Mouse (Mus musculus) liver, embryonic 14.5 days (tissue): ENCODE results near the gene Micall2. TPM values are rescaled to one million over a fixed set of nuclear protein-coding genes. Genes with fewer than 3 reads are reported as not detected.

ENCODE experiments used
- ATAC-seq: fragments of 200-750 bp; cut with Nextera tagmentation; 2 replicates; pipeline ENCODE4 v1.8.0; 2017; ENCODE audit warnings: moderate number of reproducible peaks, mild to moderate bottlenecking, moderate library complexity; ENCODE audit not compliant: insufficient read depth
- DNase-seq, 3 experiments: peaks; one replicate each; pipeline ENCODE4 v3.0.0-alpha.2; 2012 to 2013; ENCODE audit warnings: low read depth in 3 of 3, low spot score in 3 of 3
- H3K27ac ChIP-seq: fragments of 300-500 bp; sonication (generic); 2 replicates; pipeline ENCODE4 v1.5.1; 2014; ENCODE audit warnings: moderate library complexity, mild to moderate bottlenecking, control low read depth, inconsistent platforms
- H3K27me3 ChIP-seq: fragments of 300-500 bp; sonication (generic); 2 replicates; pipeline ENCODE4 v1.6.1; 2014; ENCODE audit warnings: mild to moderate bottlenecking, low read length, moderate library complexity; ENCODE audit not compliant: control insufficient read depth, insufficient read depth
- H3K36me3 ChIP-seq: fragments of 300-500 bp; sonication (generic); replicated peaks from 2 replicates; pipeline ENCODE4 v1.6.1; 2014; ENCODE audit warnings: low read depth; ENCODE audit not compliant: control insufficient read depth, insufficient read depth
- H3K4me1 ChIP-seq, 2 experiments: fragments of 200-500 bp in 1 of 2; fragments of 300-500 bp in 1 of 2; sonication (generic) in 1 of 2; replicated peaks; 2 replicates each; pipeline ENCODE4 v1.6.1; 2012 to 2014; ENCODE audit warnings: antibody characterized with exemption in 1 of 2, inconsistent platforms in 1 of 2, low read length in 1 of 2; ENCODE audit not compliant: control insufficient read depth in 2 of 2, insufficient read depth in 2 of 2
- H3K4me2 ChIP-seq: fragments of 300-500 bp; sonication (generic); 2 replicates; pipeline ENCODE4 v1.6.1; 2014; ENCODE audit warnings: low read depth, mild to moderate bottlenecking, control low read depth, moderate library complexity
- H3K4me3 ChIP-seq, 2 experiments: fragments of 200-500 bp in 1 of 2; fragments of 300-500 bp in 1 of 2; sonication (generic) in 1 of 2; 2 replicates each; pipeline ENCODE4 v1.5.1; 2012 to 2014; ENCODE audit warnings: low read depth in 2 of 2, low read length in 2 of 2, mild to moderate bottlenecking in 2 of 2, control low read depth in 1 of 2, inconsistent platforms in 1 of 2, moderate library complexity in 1 of 2; ENCODE audit not compliant: insufficient read depth in 1 of 2
- H3K9ac ChIP-seq: fragments of 300-500 bp; sonication (generic); replicated peaks from 2 replicates; pipeline ENCODE4 v1.6.1; 2014; ENCODE audit warnings: mild to moderate bottlenecking, control low read depth, moderate library complexity
- H3K9me3 ChIP-seq: fragments of 300-500 bp; sonication (generic); 2 replicates; pipeline ENCODE4 v1.6.1; 2016; ENCODE audit warnings: low read length, mixed read lengths; ENCODE audit not compliant: control insufficient read depth
- CTCF ChIP-seq: IDR thresholded peaks from 2 replicates; pipeline ENCODE4 v1.5.1; 2016; ENCODE audit warnings: antibody characterized with exemption, low read depth, control low read depth
- EP300 ChIP-seq: IDR thresholded peaks from 2 replicates; pipeline ENCODE4 v1.6.1; 2016; ENCODE audit warnings: antibody characterized with exemption, low read depth
- WGBS: fragments of 180-500 bp; shearing (Covaris S2); extraction: QIAGEN DNeasy Blood & Tissue Kit; methylation state at CpG from one replicate; pipeline ENCODE4 v1.1.7; 2014; ENCODE audit not compliant: insufficient replicate concordance; 5-methylcytosine and 5-hydroxymethylcytosine counted together
- polyA plus RNA-seq, 2 experiments: library from polyadenylated mRNA; depleted of rRNA in 1 of 2; stranded (reverse) in 1 of 2; unstranded in 1 of 2; fragments of >200 nt; fragmentation: Nextera tagmentation in 1 of 2; extraction: Ambion mirVana in 1 of 2; gene quantifications; 2 replicates each; pipeline versions ENCODE4 v1.2.1 to v1.2.3; 2012 to 2014

Micall2 gene
- polyA plus RNA-seq (2012; rRNA removed), result 8.3 and 8.4 TPM in 2 replicates
- polyA plus RNA-seq (2014; fragmentation: Nextera tagmentation; extraction: Ambion mirVana), result 10.3 and 14.4 TPM in 2 replicates

DNA sequence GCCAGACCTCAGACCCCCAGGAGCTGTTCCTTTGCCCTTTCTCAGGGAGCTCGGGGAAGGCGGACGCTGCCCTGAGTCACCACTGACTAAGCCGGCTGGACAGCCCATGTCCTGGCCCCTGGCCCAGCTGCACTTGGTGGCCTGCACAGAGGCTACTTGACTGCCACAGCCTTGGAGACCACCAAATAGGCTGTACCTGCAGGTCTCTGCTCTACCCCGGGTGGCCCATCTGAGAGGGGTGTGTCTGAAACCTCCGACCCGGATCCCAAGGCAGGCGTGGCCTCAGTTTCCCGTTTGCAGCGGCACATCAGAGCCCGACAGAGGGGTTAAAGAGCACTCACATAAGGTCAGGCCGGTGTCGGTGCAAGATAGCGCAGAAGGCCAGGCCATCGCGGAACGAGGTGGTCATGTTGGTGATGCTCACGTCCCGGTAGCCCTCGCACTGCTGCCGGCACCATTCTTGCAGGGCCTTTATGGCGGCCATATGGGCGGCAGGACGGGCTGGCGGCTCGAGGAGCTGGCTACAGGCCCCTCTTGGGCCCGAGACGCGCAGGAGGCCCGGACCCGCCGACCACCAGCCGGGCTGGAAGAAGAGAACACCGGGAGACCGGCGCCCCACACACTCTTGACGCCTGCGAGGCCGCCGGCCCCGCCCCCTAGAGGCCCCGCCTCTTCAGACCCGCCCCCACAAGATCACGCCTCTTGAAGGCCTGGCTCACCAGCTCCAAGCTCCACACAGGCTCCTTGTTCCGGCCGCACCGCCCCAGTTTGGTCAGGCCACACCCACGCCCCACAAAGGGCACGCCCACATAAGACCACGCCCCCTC, at the start of gene Micall2:
Gene Micall2, minus strand, starts transcription at position 660 of the 827 bp plus-strand sequence.
- no peaks in the 10 kb centered on the region for H3K27me3 ChIP-seq
- H3K4me1 ChIP-seq, result peaks cover 57 to 69% of the 10 kb centered on the region in 2 experiments
- H3K27ac ChIP-seq, result peak within 1 kb of the TSS; percentile 98
- TF ChIP-seq CTCF (no peak), EP300 (no peak)
- WGBS, result 2% methylated on average over 50 of the region's 50 CpGs
- peak within 1 kb of the TSS; percentile 96 for H3K4me2 ChIP-seq
- H3K36me3 ChIP-seq, result no peaks in the 10 kb centered on the region; the same call in 1 of the 2 replicates
- ATAC-seq (peak; percentile 76), DNase-seq (peak; percentile 98 to 99 (median 98))
- peak within 1 kb of the TSS; percentile 84 for H3K9ac ChIP-seq
- peak within 1 kb of the TSS; percentile 59 to 85 for H3K4me3 ChIP-seq
- H3K9me3 ChIP-seq, result no peaks in the 10 kb centered on the region

DNA sequence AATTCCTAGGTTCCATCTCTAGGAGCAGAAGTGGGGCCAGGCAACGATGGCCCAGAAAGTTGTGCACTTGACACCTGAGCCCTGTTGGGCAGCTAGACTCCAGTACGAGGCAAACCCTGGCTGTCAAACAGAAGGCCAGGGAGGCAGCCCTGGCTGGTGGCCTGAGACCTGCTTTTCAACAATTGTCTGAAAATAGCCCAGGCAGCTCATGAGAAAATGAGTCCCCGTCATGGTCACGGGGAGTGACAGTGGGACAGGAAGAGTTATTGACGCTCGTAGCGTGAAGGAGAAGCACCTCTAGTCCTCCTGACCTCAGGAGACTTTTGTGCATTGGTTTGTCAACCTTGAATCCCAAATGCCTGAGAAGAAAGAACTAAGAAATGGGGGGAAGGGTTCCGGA, 45.3 kb upstream of the Micall2 start:
- no peaks in the 10 kb centered on the region for H3K4me1 ChIP-seq
- no peaks in the 10 kb centered on the region for H3K27me3 ChIP-seq
- 76% methylated on average over 8 of the region's 8 CpGs for WGBS
- no peaks in the 10 kb centered on the region for H3K9me3 ChIP-seq
- H3K9ac ChIP-seq, result no peak overlapping the region
- DNase-seq (no peak), ATAC-seq (no peak)
- no peak overlapping the region for H3K27ac ChIP-seq
- TF ChIP-seq EP300 (no peak), CTCF (no peak)
- no peak overlapping the region for H3K4me3 ChIP-seq
- no peak overlapping the region for H3K4me2 ChIP-seq
- H3K36me3 ChIP-seq, result no peaks in the 10 kb centered on the region

DNA sequence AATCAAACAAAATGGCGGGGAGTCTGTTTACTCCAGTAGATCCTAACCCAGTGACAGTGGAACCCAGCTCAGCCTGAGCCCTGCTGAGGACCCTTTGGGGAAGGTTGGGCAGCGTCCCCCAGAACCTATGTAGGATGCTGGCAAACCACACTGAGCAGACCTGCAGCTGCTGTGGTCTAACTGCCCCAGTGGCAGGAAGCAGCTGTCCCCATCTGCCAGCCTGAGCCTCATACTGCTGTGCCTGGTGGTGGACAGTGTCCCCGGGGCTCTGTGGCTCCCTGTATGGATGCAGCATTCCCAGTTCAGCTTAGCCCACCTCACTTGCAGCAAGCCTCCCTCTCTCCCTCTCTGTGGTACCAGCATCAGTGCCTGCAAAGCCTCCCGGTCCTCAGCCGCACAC, 40.8 kb upstream of the Micall2 start:
- no peaks in the 10 kb centered on the region for H3K9me3 ChIP-seq
- H3K27ac ChIP-seq, result no peak overlapping the region
- no peak overlapping the region for H3K4me2 ChIP-seq
- no peak for TF ChIP-seq CTCF
- 0 out of 2 replicates have a peak, but pooled peaks have one; percentile 25 for TF ChIP-seq EP300
- no peak for ATAC-seq
- WGBS, result 40% methylated on average over 5 of the region's 5 CpGs
- H3K4me1 ChIP-seq, result peaks cover 0 to 3% of the 10 kb centered on the region in 2 experiments; a peak in 1 of 4 replicates
- H3K4me3 ChIP-seq, result no peak overlapping the region
- no peaks in the 10 kb centered on the region for H3K27me3 ChIP-seq
- H3K9ac ChIP-seq, result no peak overlapping the region
- no peak for DNase-seq
- peaks cover 4% of the 10 kb centered on the region for H3K36me3 ChIP-seq

DNA sequence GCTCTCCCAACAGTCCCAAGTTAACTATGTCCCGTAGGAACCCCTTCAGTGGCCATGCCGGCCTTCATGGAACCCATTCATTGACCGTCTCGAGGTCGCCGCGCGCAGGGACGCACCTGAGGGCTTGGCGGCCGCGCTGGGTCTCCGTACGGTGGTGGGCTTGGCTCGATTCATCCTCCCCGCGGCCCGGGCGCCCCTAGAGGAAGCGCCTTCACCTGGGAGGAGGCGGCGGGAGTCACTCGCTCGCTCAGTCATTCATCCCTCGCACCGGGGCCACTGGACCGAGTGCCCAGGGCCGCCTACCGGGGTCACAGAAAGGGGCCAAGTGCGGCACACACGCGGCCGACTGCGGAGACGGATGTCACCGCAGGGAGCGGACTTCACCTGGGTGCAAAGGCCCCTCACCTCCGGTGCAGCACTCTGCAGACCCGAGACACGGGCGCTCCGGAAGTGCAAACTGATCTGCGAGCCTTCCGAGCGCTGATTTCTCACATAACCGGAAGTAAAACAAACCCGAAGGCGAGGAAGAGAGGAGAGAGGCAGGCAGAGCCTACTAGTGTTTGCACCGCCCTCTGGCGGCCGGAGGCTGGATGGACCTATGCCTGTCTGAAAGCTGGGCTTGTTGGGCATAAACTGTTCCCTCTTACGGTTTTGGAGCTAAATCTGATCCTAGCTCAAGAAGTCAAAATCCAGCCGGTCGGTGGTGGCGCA, 39.2 kb upstream of the Micall2 start, which contains the start of gene Ints1:
Gene Ints1, minus strand, starts transcription at position 459 of the 711 bp plus-strand sequence.
- peaks cover 19% of the 10 kb centered on the region for H3K36me3 ChIP-seq
- H3K27ac ChIP-seq, result peak within 1 kb of the TSS; percentile 4
- ATAC-seq, result peak; percentile 90
- peak within 1 kb of the TSS; percentile 77 for H3K9ac ChIP-seq
- no peaks in the 10 kb centered on the region for H3K27me3 ChIP-seq
- H3K9me3 ChIP-seq, result no peaks in the 10 kb centered on the region
- H3K4me1 ChIP-seq, result peaks cover 0 to 3% of the 10 kb centered on the region in 2 experiments; a peak in 1 of 4 replicates
- DNase-seq, result peak; percentile 90 to 92 (median 92)
- under 1% methylated on average over 55 of the region's 55 CpGs for WGBS
- TF ChIP-seq EP300, result 0 out of 2 replicates have a peak, but pooled peaks have one; percentile 30
- TF ChIP-seq CTCF, result peak; percentile 97
- peak within 1 kb of the TSS; percentile 97 for H3K4me2 ChIP-seq
- peak within 1 kb of the TSS; percentile 66 to 93 for H3K4me3 ChIP-seq
